Comparison of ENCODE assay signal across 8 mouse cellular contexts in genomic region chr9:96478071-96478888, GRCm38 (mm10). TPM values are rescaled to one million over a fixed set of nuclear protein-coding genes. Genes with fewer than 3 reads are reported as not detected.
DNase-seq lines count a peak whose midpoint lies in the region; ATAC-seq and TF ChIP-seq lines count a peak whose summit lies in the region.

Gene Rnf7, minus strand, starts transcription at chr9:96478675.

- peak within 1 kb of the TSS; percentile 81 for H3K4me3 ChIP-seq in embryonic facial prominence, embryonic 13.5 days
- peak within 1 kb of the TSS; percentile 80 for H3K4me3 ChIP-seq in kidney, adult 2 months (ENCODE audit: insufficient read depth, low read depth, low read length)
- peak within 1 kb of the TSS; percentile 90 for H3K4me3 ChIP-seq in limb, embryonic 12.5 days (replicated peaks)
- peak within 1 kb of the TSS; percentile 81 for H3K4me3 ChIP-seq in midbrain, embryonic 15.5 days
- peak within 1 kb of the TSS; percentile 58 for H3K4me3 ChIP-seq in spleen, adult 2 months (ENCODE audit: extremely low read depth, insufficient read depth, insufficient read length)

- no peaks in the 10 kb centered on the region for H3K27me3 ChIP-seq in embryonic facial prominence, embryonic 13.5 days
- H3K27me3 ChIP-seq in kidney, adult 2 months (replicated peaks; ENCODE audit: control insufficient read depth, insufficient read depth, low read length): no peaks in the 10 kb centered on the region
- H3K27me3 ChIP-seq in limb, embryonic 12.5 days: no peaks in the 10 kb centered on the region
- no peaks in the 10 kb centered on the region for H3K27me3 ChIP-seq in midbrain, embryonic 15.5 days (replicated peaks)
- H3K27me3 ChIP-seq in spleen, adult 2 months (ENCODE audit: control insufficient read depth, insufficient read depth, low read length): no peaks in the 10 kb centered on the region

- peak within 1 kb of the TSS; percentile 85 for H3K9ac ChIP-seq in embryonic facial prominence, embryonic 13.5 days
- H3K9ac ChIP-seq in limb, embryonic 12.5 days (replicated peaks): peak within 1 kb of the TSS; percentile 90
- peak within 1 kb of the TSS; percentile 74 for H3K9ac ChIP-seq in midbrain, embryonic 15.5 days

- ATAC-seq in embryonic facial prominence, embryonic 13.5 days (ENCODE audit: insufficient number of reproducible peaks, insufficient read depth, low FRiP score, low TSS enrichment, low read depth): peak; percentile 95
- peak; percentile 95 for ATAC-seq in limb, embryonic 12.5 days (ENCODE audit: insufficient number of reproducible peaks, insufficient read depth, low FRiP score, low TSS enrichment, low read depth)
- ATAC-seq in midbrain, embryonic 15.5 days (replicated peaks): peak; percentile 99

- TF ChIP-seq CTCF in kidney, adult 2 months (conservative IDR thresholded peaks at IDR 0.05; ENCODE audit: insufficient read depth, insufficient read length, low read depth, low read length): no peak
- no peak for TF ChIP-seq CTCF in spleen, adult 2 months (IDR thresholded peaks at IDR 0.05; ENCODE audit: extremely low read depth, insufficient read depth, insufficient read length, insufficient replicate concordance)

- H3K36me3 ChIP-seq in embryonic facial prominence, embryonic 13.5 days: peaks cover 8% of the 10 kb centered on the region
- H3K36me3 ChIP-seq in kidney, adult 2 months (ENCODE audit: control insufficient read depth, insufficient read depth, low read length): no peaks in the 10 kb centered on the region
- H3K36me3 ChIP-seq in limb, embryonic 12.5 days: peaks cover 28% of the 10 kb centered on the region; the same call in 1 of the 2 replicates
- no peaks in the 10 kb centered on the region for H3K36me3 ChIP-seq in midbrain, embryonic 15.5 days (replicated peaks)
- H3K36me3 ChIP-seq in spleen, adult 2 months (ENCODE audit: control insufficient read depth, insufficient read depth, low read length): no peaks in the 10 kb centered on the region; the same call in 1 of the 2 replicates

- TF ChIP-seq POLR2A in kidney, adult 2 months (IDR thresholded peaks at IDR 0.05; ENCODE audit: low read depth, low read length): peak; percentile 25
- TF ChIP-seq POLR2A in spleen, adult 2 months (IDR thresholded peaks at IDR 0.05; ENCODE audit: low read depth, low read length): no peak; the same call in 1 of the 2 replicates

- peak within 1 kb of the TSS; percentile 79 for H3K4me2 ChIP-seq in embryonic facial prominence, embryonic 13.5 days
- peak within 1 kb of the TSS; percentile 86 for H3K4me2 ChIP-seq in limb, embryonic 12.5 days
- H3K4me2 ChIP-seq in midbrain, embryonic 15.5 days: peak within 1 kb of the TSS; percentile 81

- peak; percentile 96 for DNase-seq in 3134 (ENCODE audit: extremely low read depth, insufficient read length, low spot score)
- peak; percentile 100 for DNase-seq in adrenal gland, postnatal 36 days
- DNase-seq in heart, adult 18-20 months: peak; percentile 99
- peak; percentile 99 for DNase-seq in kidney, adult 2 months
- peak; percentile 86 to 99 for DNase-seq in spleen, adult 2 months (ENCODE audit: low read depth in 1 of 2, low spot score in 2 of 2)

- no peaks in the 10 kb centered on the region for H3K9me3 ChIP-seq in embryonic facial prominence, embryonic 13.5 days
- H3K9me3 ChIP-seq in limb, embryonic 12.5 days: no peaks in the 10 kb centered on the region
- H3K9me3 ChIP-seq in midbrain, embryonic 15.5 days: no peaks in the 10 kb centered on the region

- peak within 1 kb of the TSS; percentile 87 for H3K27ac ChIP-seq in embryonic facial prominence, embryonic 13.5 days
- peak within 1 kb of the TSS; percentile 41; the same call in 1 of the 2 replicates for H3K27ac ChIP-seq in kidney, adult 2 months (ENCODE audit: insufficient read depth, low read depth, low read length)
- H3K27ac ChIP-seq in limb, embryonic 12.5 days: peak within 1 kb of the TSS; percentile 89
- peak within 1 kb of the TSS; percentile 88 for H3K27ac ChIP-seq in midbrain, embryonic 15.5 days
- peak within 1 kb of the TSS; percentile 62 for H3K27ac ChIP-seq in spleen, adult 2 months (ENCODE audit: insufficient read depth, low read length)

- WGBS in embryonic facial prominence, embryonic 13.5 days: under 1% methylated on average over 73 of the region's 74 CpGs
- under 1% methylated on average over 74 of the region's 74 CpGs for WGBS in kidney, adult 2 months
- WGBS in limb, embryonic 12.5 days: under 1% methylated on average over 74 of the region's 74 CpGs
- under 1% methylated on average over 74 of the region's 74 CpGs for WGBS in midbrain, embryonic 15.5 days
- 1% methylated on average over 74 of the region's 74 CpGs for WGBS in spleen, adult 2 months

- peaks cover 16% of the 10 kb centered on the region for H3K4me1 ChIP-seq in embryonic facial prominence, embryonic 13.5 days
- peaks cover 3% of the 10 kb centered on the region; the same call in 1 of the 2 replicates for H3K4me1 ChIP-seq in kidney, adult 2 months (ENCODE audit: control insufficient read depth, insufficient read depth, low read length)
- peaks cover 12% of the 10 kb centered on the region for H3K4me1 ChIP-seq in limb, embryonic 12.5 days (replicated peaks)
- peaks cover 21% of the 10 kb centered on the region for H3K4me1 ChIP-seq in midbrain, embryonic 15.5 days
- peaks cover 3% of the 10 kb centered on the region; the same call in 1 of the 2 replicates for H3K4me1 ChIP-seq in spleen, adult 2 months (ENCODE audit: control insufficient read depth, insufficient read depth, insufficient read length)

RNA-seq across cellular contexts. Expression of gene Rnf7, which starts in this region (rescaled TPM):
- total RNA-seq in adrenal gland, postnatal 36 days (2021): 10 to 100 TPM; 74.9 to 79.7 TPM
- polyA plus RNA-seq in embryonic facial prominence, embryonic 13.5 days (2015; fragmentation: Nextera tagmentation; extraction: Ambion mirVana): 233 and 242 TPM in 2 replicates
- total RNA-seq in heart, adult 18-20 months (2021): 10 to 100 TPM; 71.2 to 86.4 TPM
- 229 and 261 TPM in 2 replicates for polyA plus RNA-seq in kidney, adult 2 months (2012; rRNA removed)
- polyA plus RNA-seq in limb, embryonic 12.5 days (2016; fragmentation: Nextera tagmentation; extraction: Ambion mirVana): 241 and 247 TPM in 2 replicates
- polyA plus RNA-seq in midbrain, embryonic 15.5 days (2015; fragmentation: Nextera tagmentation; extraction: Ambion mirVana): 196 and 201 TPM in 2 replicates
- polyA plus RNA-seq in spleen, adult 2 months (2012; rRNA removed): 87.0 and 92.5 TPM in 2 replicates

Comparison
In these comparisons a context has a peak if more than half of its experiments do, and no peak if none do; other contexts are left out.
1. Peak in every context shown above with its lines: DNase-seq, ATAC-seq, H3K4me3 ChIP-seq and H3K27ac ChIP-seq.